Mouse (Mus musculus): ENCODE results near the gene Ccdc60. TPM values are rescaled to one million over a fixed set of nuclear protein-coding genes. Genes with fewer than 3 reads are reported as not detected.
A peak's percentile ranks its signal among the peaks of the same experiment; 100 is the strongest.

The Ccdc60 gene
- polyA plus RNA-seq, 1 experiment = 0.38 TPM

GRCm38 (mm10) chr5:116271511-116272227 lies 17.1 kb downstream of the Ccdc60 start:
- TF ChIP-seq POLR2A (IDR thresholded peaks at IDR 0.05; ENCODE audit: borderline replicate concordance, insufficient read depth, low read length) (no peak), CTCF (IDR thresholded peaks at IDR 0.05; ENCODE audit: borderline replicate concordance, insufficient read depth, low read depth, low read length) (no peak)
- Histone ChIP-seq H3K27me3 (ENCODE audit: control insufficient read depth, insufficient read depth, low read length) (no peaks in the 10 kb centered on the region), H3K4me3 (replicated peaks; ENCODE audit: insufficient read depth, low read depth, low read length) (peak overlapping the region; percentile 0), H3K27ac (ENCODE audit: insufficient read depth, low read length) (no peak overlapping the region), H3K4me1 (ENCODE audit: control insufficient read depth, insufficient read depth, low read length) (no peaks in the 10 kb centered on the region; the same call in none of the 2 replicates)
- no peak for DNase-seq
- 51% methylated on average over 17 of the region's 17 CpGs for WGBS

DNA sequence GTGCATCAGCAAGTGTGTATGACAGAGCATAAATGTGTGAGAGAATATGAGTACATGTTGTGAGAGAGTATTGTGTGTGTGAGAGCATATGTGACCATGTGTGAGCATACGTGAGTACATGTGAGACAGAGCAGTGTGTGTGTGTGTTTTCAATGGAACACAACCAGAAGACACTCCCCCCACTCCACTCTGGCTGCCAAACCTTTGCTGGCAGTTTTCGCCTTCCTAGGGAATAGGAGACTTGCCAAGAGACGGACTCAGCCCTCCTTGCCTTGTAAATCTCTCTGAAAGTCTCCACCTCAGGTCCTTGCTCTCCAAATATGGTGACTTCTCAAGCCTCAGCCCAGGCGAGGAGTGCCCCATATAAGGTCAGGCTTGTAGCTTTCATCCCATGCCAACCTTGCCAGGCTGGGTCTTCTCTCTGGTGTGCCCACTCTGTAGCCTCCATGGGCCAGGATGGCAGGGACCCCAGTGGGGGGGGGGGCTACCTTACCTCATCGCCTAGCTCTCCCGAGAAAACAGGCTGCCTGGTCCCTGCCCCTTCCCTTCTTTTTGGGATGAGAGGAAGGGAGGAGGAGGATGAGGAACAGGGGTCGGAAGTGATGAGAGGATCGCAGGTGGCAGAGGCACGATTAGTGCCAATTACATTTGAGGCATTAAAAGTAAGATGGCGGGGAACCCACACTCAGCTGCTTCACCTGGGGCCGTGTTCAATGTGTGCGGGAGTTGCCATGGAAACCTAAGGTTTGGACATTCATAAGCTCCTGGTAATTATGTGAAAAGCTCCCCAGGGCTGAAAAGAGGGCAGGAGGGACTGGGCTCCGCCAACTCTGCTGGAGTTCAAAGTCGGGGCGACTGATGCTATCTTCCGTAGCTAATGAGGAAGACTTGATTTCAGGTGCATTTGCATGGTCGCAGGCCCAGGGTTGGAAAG lies 19.3 kb downstream of the Ccdc60 start:
- WGBS = 51% methylated on average over 17 of the region's 17 CpGs
- DNase-seq = no peak
- no peak overlapping the region for H3K27ac ChIP-seq (ENCODE audit: insufficient read depth, low read length)
- H3K4me3 ChIP-seq (replicated peaks; ENCODE audit: insufficient read depth, low read depth, low read length) = no peak overlapping the region
- no peaks in the 10 kb centered on the region; the same call in none of the 2 replicates for H3K4me1 ChIP-seq (ENCODE audit: control insufficient read depth, insufficient read depth, low read length)
- TF ChIP-seq POLR2A (IDR thresholded peaks at IDR 0.05; ENCODE audit: borderline replicate concordance, insufficient read depth, low read length) (no peak), CTCF (IDR thresholded peaks at IDR 0.05; ENCODE audit: borderline replicate concordance, insufficient read depth, low read depth, low read length) (no peak)
- H3K27me3 ChIP-seq (ENCODE audit: control insufficient read depth, insufficient read depth, low read length) = no peaks in the 10 kb centered on the region

DNA sequence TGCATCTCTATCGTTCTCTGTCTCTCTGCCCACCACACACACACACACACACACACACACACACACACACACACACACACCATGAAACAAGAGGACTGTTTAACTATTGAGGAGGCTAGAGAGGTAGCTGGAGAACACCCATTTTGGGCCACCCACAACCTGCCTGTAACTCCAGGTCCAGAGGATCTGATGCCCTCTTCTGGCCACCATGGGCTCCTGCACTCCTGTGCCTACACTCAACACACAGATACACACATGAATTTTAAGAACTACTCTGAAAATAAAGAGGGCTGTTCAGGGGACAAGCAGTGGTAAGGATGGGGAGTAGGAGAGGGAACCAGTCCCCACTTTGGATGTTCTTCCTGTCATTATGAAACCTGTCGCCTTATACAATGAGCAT lies 26.1 kb downstream of the Ccdc60 start:
- 92% methylated on average over 2 of the region's 2 CpGs for WGBS
- H3K4me3 ChIP-seq (replicated peaks; ENCODE audit: insufficient read depth, low read depth, low read length) = no peak overlapping the region
- H3K27me3 ChIP-seq (ENCODE audit: control insufficient read depth, insufficient read depth, low read length) = no peaks in the 10 kb centered on the region
- H3K4me1 ChIP-seq (ENCODE audit: control insufficient read depth, insufficient read depth, low read length) = peaks cover 4% of the 10 kb centered on the region
- no peak for DNase-seq
- TF ChIP-seq CTCF (IDR thresholded peaks at IDR 0.05; ENCODE audit: borderline replicate concordance, insufficient read depth, low read depth, low read length) (no peak), POLR2A (IDR thresholded peaks at IDR 0.05; ENCODE audit: borderline replicate concordance, insufficient read depth, low read length) (no peak)
- H3K27ac ChIP-seq (ENCODE audit: insufficient read depth, low read length) = no peak overlapping the region

DNA sequence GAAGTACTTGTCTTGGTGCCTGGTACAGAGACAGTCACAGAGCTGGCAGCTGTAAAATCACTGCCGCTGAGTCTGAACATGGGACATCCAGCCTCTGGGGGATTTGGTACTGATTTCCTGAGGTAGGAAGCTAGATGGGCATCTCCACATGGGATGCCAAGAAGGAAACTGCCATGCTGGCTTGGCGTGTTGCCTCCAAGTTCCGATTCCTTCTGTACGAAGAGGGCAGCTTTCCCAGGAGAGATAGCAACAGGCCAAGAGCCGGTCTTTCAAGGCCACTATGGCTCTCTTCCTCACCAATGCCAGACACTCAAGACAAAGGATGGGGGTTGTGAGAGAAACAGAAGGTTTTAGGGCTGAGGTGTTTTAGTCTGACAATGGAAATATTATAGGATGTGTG lies 26.8 kb downstream of the Ccdc60 start:
- Histone ChIP-seq H3K27ac (ENCODE audit: insufficient read depth, low read length) (no peak overlapping the region), H3K27me3 (ENCODE audit: control insufficient read depth, insufficient read depth, low read length) (no peaks in the 10 kb centered on the region), H3K4me1 (ENCODE audit: control insufficient read depth, insufficient read depth, low read length) (peaks cover 4% of the 10 kb centered on the region), H3K4me3 (replicated peaks; ENCODE audit: insufficient read depth, low read depth, low read length) (no peak overlapping the region)
- DNase-seq = no peak
- 45% methylated on average over 5 of the region's 5 CpGs for WGBS
- TF ChIP-seq CTCF (IDR thresholded peaks at IDR 0.05; ENCODE audit: borderline replicate concordance, insufficient read depth, low read depth, low read length) (no peak), POLR2A (IDR thresholded peaks at IDR 0.05; ENCODE audit: borderline replicate concordance, insufficient read depth, low read length) (no peak)

GRCm38 (mm10) chr5:116260356-116260755 lies 28.4 kb downstream of the Ccdc60 start:
- Histone ChIP-seq H3K27me3 (ENCODE audit: control insufficient read depth, insufficient read depth, low read length) (no peaks in the 10 kb centered on the region), H3K4me3 (replicated peaks; ENCODE audit: insufficient read depth, low read depth, low read length) (no peak overlapping the region), H3K27ac (ENCODE audit: insufficient read depth, low read length) (no peak overlapping the region), H3K4me1 (ENCODE audit: control insufficient read depth, insufficient read depth, low read length) (peaks cover 4% of the 10 kb centered on the region)
- TF ChIP-seq CTCF (IDR thresholded peaks at IDR 0.05; ENCODE audit: borderline replicate concordance, insufficient read depth, low read depth, low read length) = no peak
- no peak for TF ChIP-seq POLR2A (IDR thresholded peaks at IDR 0.05; ENCODE audit: borderline replicate concordance, insufficient read depth, low read length)
- no peak for DNase-seq
- WGBS = 46% methylated on average over 5 of the region's 5 CpGs

DNA sequence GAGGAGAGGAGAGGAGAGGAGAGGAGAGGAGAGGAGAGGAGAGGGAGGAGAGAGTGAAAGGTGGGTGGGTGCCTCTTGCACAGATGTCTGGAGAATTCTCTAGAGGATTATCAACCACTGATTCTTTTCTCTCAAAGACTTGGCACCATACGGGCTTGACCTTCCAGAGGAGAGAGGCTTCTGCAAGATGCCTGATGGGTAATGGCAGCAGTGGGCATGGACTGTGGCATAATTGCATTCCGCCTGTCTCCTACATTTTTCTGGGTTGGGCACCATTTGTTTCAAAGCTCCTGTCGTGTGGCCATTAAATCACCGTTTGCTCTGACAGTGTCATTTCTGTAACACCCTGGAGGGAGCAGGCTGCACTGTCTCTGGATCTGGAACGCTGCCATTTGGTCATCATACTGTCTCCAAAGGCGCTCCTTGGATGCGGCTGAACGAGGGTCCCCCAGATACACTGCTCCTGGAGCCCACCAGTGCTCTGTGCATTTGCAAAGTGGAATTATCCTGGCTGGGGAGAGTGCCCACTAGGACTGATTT lies 30.4 kb downstream of the Ccdc60 start:
- TF ChIP-seq CTCF (IDR thresholded peaks at IDR 0.05; ENCODE audit: borderline replicate concordance, insufficient read depth, low read depth, low read length) = no peak
- no peak for TF ChIP-seq POLR2A (IDR thresholded peaks at IDR 0.05; ENCODE audit: borderline replicate concordance, insufficient read depth, low read length)
- H3K4me3 ChIP-seq (replicated peaks; ENCODE audit: insufficient read depth, low read depth, low read length) = no peak overlapping the region
- peak; percentile 24 to 29 for DNase-seq
- no peaks in the 10 kb centered on the region for H3K27me3 ChIP-seq (ENCODE audit: control insufficient read depth, insufficient read depth, low read length)
- H3K27ac ChIP-seq (ENCODE audit: insufficient read depth, low read length) = no peak overlapping the region
- 12% methylated on average over 8 of the region's 8 CpGs for WGBS
- peaks cover 4% of the 10 kb centered on the region for H3K4me1 ChIP-seq (ENCODE audit: control insufficient read depth, insufficient read depth, low read length)

GRCm38 (mm10) chr5:116253914-116254313 lies 34.9 kb downstream of the Ccdc60 start:
- TF ChIP-seq CTCF (IDR thresholded peaks at IDR 0.05; ENCODE audit: borderline replicate concordance, insufficient read depth, low read depth, low read length) = no peak
- TF ChIP-seq POLR2A (IDR thresholded peaks at IDR 0.05; ENCODE audit: borderline replicate concordance, insufficient read depth, low read length) = no peak
- Histone ChIP-seq H3K27me3 (ENCODE audit: control insufficient read depth, insufficient read depth, low read length) (no peaks in the 10 kb centered on the region), H3K4me1 (ENCODE audit: control insufficient read depth, insufficient read depth, low read length) (peaks cover 4% of the 10 kb centered on the region), H3K27ac (ENCODE audit: insufficient read depth, low read length) (no peak overlapping the region), H3K4me3 (replicated peaks; ENCODE audit: insufficient read depth, low read depth, low read length) (no peak overlapping the region)
- 85% methylated on average over 4 of the region's 4 CpGs for WGBS
- DNase-seq = no peak

Measured in cerebellum, adult 2 months (tissue).